Comparison of ENCODE assay signal across 8 mouse cellular contexts in the genomic region with DNA sequence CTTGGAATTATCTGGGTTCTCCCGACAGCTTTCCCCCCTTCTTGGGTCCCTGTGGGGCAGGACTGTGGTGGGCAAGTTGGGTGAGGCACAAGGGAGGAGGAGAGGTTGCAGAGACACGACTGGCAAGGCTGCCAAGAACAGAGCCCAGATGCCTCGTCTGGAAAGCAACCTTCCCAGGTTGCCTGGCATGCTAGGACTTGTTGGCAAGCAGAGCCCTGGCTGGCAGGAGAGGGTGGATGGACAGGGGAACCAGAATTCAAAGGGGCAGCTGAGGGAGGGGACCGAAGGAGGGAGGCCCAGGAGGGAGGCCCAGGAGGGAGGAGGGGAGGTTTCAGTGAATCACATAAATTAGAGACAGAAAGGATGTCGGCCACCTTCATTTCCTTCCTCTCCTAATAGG.
DNase-seq lines count a peak whose midpoint lies in the region; ATAC-seq lines count a peak whose summit lies in the region.

No protein-coding gene starts in this region.

- peak; percentile 27 for DNase-seq in embryo, embryonic 10 days (ENCODE audit: low spot score)
- DNase-seq in embryo, embryonic 9.5 days (ENCODE audit: extremely low spot score), result no peak
- peak; percentile 81 for DNase-seq in Muller cell, postnatal 12 days (ENCODE audit: inconsistent ontology term)
- peak; percentile 76 for DNase-seq in embryonic facial prominence, embryonic 14.5 days (ENCODE audit: low spot score)
- DNase-seq in spleen, adult 18-20 months, result no peak
- no peak for DNase-seq in adrenal gland, adult (ENCODE audit: inconsistent age in 2 of 2, low spot score in 1 of 2)

- no peak overlapping the region for H3K27ac ChIP-seq in embryonic facial prominence, embryonic 14.5 days (replicated peaks; ENCODE audit: low read depth, low read length)
- H3K27ac ChIP-seq in hindbrain, embryonic 16.5 days (ENCODE audit: low read depth, low read length), result peak overlapping the region; percentile 70
- peak overlapping the region; percentile 67 for H3K27ac ChIP-seq in neural tube, embryonic 14.5 days (ENCODE audit: low read depth, low read length)

- no peak overlapping the region for H3K4me3 ChIP-seq in embryonic facial prominence, embryonic 14.5 days (ENCODE audit: low read depth, low read length)
- H3K4me3 ChIP-seq in hindbrain, embryonic 16.5 days (ENCODE audit: low read length), result no peak overlapping the region
- H3K4me3 ChIP-seq in neural tube, embryonic 14.5 days (ENCODE audit: low read depth, low read length), result no peak overlapping the region

- H3K27me3 ChIP-seq in embryonic facial prominence, embryonic 14.5 days (replicated peaks; ENCODE audit: control insufficient read depth, insufficient read depth, low read length), result no peaks in the 10 kb centered on the region
- no peaks in the 10 kb centered on the region for H3K27me3 ChIP-seq in hindbrain, embryonic 16.5 days (replicated peaks; ENCODE audit: control insufficient read depth, insufficient read depth, low read length)
- no peaks in the 10 kb centered on the region for H3K27me3 ChIP-seq in neural tube, embryonic 14.5 days (ENCODE audit: control insufficient read depth, insufficient read depth, low read length)

- no peaks in the 10 kb centered on the region for H3K9me3 ChIP-seq in embryonic facial prominence, embryonic 14.5 days (ENCODE audit: control insufficient read depth, low read length)
- no peaks in the 10 kb centered on the region for H3K9me3 ChIP-seq in hindbrain, embryonic 16.5 days (ENCODE audit: control insufficient read depth, low read length)
- no peaks in the 10 kb centered on the region for H3K9me3 ChIP-seq in neural tube, embryonic 14.5 days (ENCODE audit: control insufficient read depth, low read length)

- ATAC-seq in embryonic facial prominence, embryonic 14.5 days (ENCODE audit: low read depth), result no peak; the same call in 1 of the 2 replicates
- ATAC-seq in hindbrain, embryonic 16.5 days, result peak; percentile 86
- peak; percentile 80; the same call in 1 of the 2 replicates for ATAC-seq in neural tube, embryonic 14.5 days (ENCODE audit: low read depth)

- H3K36me3 ChIP-seq in embryonic facial prominence, embryonic 14.5 days (ENCODE audit: control insufficient read depth, insufficient read depth, low read length), result no peaks in the 10 kb centered on the region
- H3K36me3 ChIP-seq in hindbrain, embryonic 16.5 days (ENCODE audit: control insufficient read depth, insufficient read depth, low read length), result no peaks in the 10 kb centered on the region
- H3K36me3 ChIP-seq in neural tube, embryonic 14.5 days (ENCODE audit: control insufficient read depth, insufficient read depth, low read length), result no peaks in the 10 kb centered on the region

- 13% methylated on average over 5 of the region's 5 CpGs for WGBS in embryonic facial prominence, embryonic 14.5 days
- 6% methylated on average over 5 of the region's 5 CpGs for WGBS in hindbrain, embryonic 16.5 days
- 9% methylated on average over 5 of the region's 5 CpGs for WGBS in neural tube, embryonic 14.5 days

- no peak overlapping the region for H3K9ac ChIP-seq in embryonic facial prominence, embryonic 14.5 days (ENCODE audit: low read depth, low read length)
- no peak overlapping the region; the same call in 1 of the 2 replicates for H3K9ac ChIP-seq in hindbrain, embryonic 16.5 days (ENCODE audit: low read depth, low read length)
- H3K9ac ChIP-seq in neural tube, embryonic 14.5 days (replicated peaks; ENCODE audit: low read depth, low read length), result no peak overlapping the region

- peaks cover 11% of the 10 kb centered on the region for H3K4me1 ChIP-seq in embryonic facial prominence, embryonic 14.5 days (ENCODE audit: control insufficient read depth, insufficient read depth, low read length)
- H3K4me1 ChIP-seq in hindbrain, embryonic 16.5 days (ENCODE audit: control insufficient read depth, insufficient read depth, low read depth, low read length), result peaks cover 13% of the 10 kb centered on the region
- H3K4me1 ChIP-seq in neural tube, embryonic 14.5 days (ENCODE audit: control insufficient read depth, insufficient read depth, low read length), result peaks cover 15% of the 10 kb centered on the region

- no peak overlapping the region for H3K4me2 ChIP-seq in embryonic facial prominence, embryonic 14.5 days (ENCODE audit: low read depth, low read length)
- no peak overlapping the region for H3K4me2 ChIP-seq in hindbrain, embryonic 16.5 days (ENCODE audit: low read length)
- H3K4me2 ChIP-seq in neural tube, embryonic 14.5 days (ENCODE audit: low read depth, low read length), result no peak overlapping the region

Comparison
In these comparisons a context has a peak if more than half of its experiments do, and no peak if none do; other contexts are left out.
1. DNase-seq: peak in embryo, embryonic 10 days (single experiment), Muller cell, postnatal 12 days (single experiment) and embryonic facial prominence, embryonic 14.5 days (single experiment); none in embryo, embryonic 9.5 days (single experiment), spleen, adult 18-20 months (0 of 2) and adrenal gland, adult (0 of 2).